Mouse (Mus musculus) left cerebral cortex, adult 18-20 months (tissue): ENCODE results near the gene Sumo3. TPM values are rescaled to one million over a fixed set of nuclear protein-coding genes. Genes with fewer than 3 reads are reported as not detected.

Experiments
- DNase-seq, 2 experiments: peaks; one replicate each; pipeline ENCODE4 v3.0.0; 2021 to 2022; ENCODE audit warnings: low spot score in 2 of 2, mixed read lengths in 1 of 2
- total RNA-seq, 2 experiments: library from RNA; stranded (reverse); gene quantifications; 2 replicates each; pipeline ENCODE4 v1.2.3; 2021

Gene Sumo3
- total RNA-seq, 2 experiments from 2014 or later, result 165 to 172 TPM

- no peak for DNase-seq
Observed at GRCm38 (mm10) chr10:77588036-77588435, 17.9 kb upstream of the Sumo3 start.

DNA sequence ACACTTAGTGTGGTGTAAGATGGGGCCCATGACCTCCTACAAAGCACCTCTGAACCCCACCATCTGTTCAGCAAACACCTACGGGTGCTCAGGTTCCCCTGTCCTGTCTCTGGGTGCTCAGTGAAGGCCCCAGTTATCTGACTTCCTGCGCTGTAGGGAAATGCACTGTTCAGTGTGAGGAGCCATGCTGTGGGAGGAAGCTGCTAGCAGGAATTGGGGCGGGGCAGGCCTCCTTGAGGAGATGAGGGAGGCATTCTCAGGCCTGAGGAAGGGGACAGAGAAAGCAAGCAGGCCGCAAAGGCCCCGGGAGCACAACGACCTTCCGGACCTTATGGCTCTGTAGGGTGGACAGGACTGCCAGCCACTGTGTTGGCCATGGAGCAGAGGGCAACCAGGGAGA lies 16.8 kb upstream of the Sumo3 start:
- DNase-seq, result no peak

- no peak for DNase-seq
Observed at GRCm38 (mm10) chr10:77589749-77590148, 16.1 kb upstream of the Sumo3 start.

DNA sequence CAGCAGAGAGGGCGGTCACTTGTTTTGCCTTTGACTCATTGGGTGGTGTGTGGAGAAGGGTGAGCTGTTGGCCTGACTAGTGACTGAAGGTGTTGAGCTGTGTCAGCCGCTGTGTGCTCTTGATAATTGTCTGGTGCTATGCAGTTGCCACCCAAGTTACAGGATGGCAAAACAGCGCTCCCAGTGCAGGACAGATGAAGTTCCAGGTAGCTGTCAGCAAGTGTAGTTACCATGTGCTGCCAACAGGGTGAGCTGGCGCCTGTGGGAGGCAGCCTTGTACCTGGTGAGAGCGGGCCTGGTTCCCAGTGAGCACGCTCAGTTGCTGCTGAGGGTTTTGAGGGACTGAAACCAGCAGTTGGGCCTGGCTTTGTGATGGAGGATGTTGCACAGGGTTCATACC lies 15.1 kb upstream of the Sumo3 start:
- peak in 1 of 2 experiments; percentile 51 for DNase-seq

- peak; percentile 58 to 79 for DNase-seq
Observed at GRCm38 (mm10) chr10:77591546-77591945, 14.4 kb upstream of the Sumo3 start.

- no peak for DNase-seq
Observed at GRCm38 (mm10) chr10:77596060-77596459, 9.8 kb upstream of the Sumo3 start.

- DNase-seq, result no peak
Observed at GRCm38 (mm10) chr10:77603021-77603420, 2.9 kb upstream of the Sumo3 start.

- no peak for DNase-seq
Observed at GRCm38 (mm10) chr10:77604111-77604510, 1.8 kb upstream of the Sumo3 start.

GRCm38 (mm10) chr10:77604958-77605357 lies 939 bp upstream of the Sumo3 start:
- DNase-seq, result no peak

- DNase-seq, result no peak
Observed at GRCm38 (mm10) chr10:77605368-77605767, 529 bp upstream of the Sumo3 start.

DNA sequence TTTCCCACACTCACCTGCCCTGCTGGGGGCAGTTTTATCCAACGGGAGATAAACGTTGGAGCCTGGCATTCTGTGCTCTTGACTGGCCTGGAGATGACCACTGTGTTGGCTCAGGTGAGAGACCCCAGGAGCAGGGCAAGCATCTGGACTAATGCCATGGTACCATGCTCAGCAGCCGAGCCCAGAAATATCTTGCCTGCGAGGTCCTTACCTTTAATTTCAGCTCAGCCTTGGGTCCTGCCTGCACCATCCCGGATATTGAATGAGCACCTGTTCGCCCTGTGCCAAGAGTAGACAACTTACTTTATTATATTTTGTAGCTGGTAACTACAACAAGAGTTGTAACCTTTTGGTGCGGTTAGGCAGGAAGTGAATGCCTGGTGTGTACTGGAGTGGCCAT lies 958 bp downstream of the Sumo3 start:
- no peak for DNase-seq

GRCm38 (mm10) chr10:77607441-77607840 lies 1.5 kb downstream of the Sumo3 start:
- no peak for DNase-seq

- DNase-seq, result no peak
Observed at GRCm38 (mm10) chr10:77608589-77608988, 2.7 kb downstream of the Sumo3 start.

- no peak for DNase-seq
Observed at GRCm38 (mm10) chr10:77610221-77610961, 4.5 kb downstream of the Sumo3 start.

DNA sequence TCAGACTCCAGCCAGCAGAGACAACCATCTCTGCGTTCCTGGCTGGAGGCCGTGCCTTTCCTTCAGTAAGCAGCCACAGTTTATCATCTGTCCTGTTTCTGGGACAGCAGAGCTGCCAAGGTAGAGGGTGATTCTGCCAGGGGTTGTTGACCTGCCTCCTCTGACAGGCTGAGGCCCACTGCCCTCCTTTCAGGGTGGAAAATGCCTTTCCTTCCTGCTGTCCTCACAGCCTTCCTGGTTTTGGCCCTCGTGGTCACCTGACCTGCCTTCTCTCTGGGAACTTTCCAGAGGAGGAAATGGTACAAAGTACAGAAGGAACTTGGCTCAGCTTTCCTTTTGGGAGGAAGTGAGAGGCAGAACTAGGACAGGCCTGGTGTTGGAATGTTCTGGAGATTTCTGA lies 7.5 kb downstream of the Sumo3 start:
- no peak for DNase-seq

- DNase-seq, result no peak
Observed at GRCm38 (mm10) chr10:77615647-77616046, 9.8 kb downstream of the Sumo3 start.

DNA sequence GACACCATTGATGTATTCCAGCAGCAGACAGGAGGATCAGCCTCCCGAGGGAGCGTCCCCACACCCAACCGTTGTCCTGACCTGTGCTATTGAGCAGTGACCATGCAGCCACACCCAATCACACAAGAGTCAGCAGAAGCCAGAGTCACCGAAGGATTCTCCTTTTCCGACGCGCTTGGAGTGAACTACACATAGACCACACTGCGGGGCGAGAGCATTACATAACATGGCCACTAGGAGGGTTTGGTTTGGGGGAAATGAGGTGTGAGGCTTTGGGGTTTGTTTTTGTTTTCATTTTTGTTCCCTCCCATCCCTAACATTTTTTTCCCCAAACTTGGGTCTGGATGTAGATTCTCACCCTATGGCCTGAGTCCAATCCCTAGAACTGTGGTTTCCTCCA lies 10.3 kb downstream of the Sumo3 start:
- no peak for DNase-seq

DNA sequence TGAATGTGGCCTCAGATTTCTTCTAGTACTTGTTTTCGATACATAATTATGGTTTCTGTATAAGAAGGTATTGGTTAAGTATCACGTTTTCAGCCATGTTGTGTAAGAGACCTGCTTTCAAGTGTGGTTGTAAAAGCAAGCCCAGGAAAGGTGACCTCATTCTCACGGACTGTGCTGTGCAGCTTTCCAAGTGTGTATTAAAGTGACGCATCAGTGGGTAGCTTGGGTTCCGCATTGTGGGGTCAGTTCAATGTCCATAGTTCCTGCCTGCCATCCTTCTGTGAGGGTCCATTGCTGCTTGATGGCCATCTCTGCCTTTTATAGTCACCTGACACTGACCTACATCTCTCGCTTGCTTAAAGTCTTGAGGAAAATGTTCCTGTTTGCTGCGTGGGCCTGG lies 11.0 kb downstream of the Sumo3 start:
- DNase-seq, result no peak

DNA sequence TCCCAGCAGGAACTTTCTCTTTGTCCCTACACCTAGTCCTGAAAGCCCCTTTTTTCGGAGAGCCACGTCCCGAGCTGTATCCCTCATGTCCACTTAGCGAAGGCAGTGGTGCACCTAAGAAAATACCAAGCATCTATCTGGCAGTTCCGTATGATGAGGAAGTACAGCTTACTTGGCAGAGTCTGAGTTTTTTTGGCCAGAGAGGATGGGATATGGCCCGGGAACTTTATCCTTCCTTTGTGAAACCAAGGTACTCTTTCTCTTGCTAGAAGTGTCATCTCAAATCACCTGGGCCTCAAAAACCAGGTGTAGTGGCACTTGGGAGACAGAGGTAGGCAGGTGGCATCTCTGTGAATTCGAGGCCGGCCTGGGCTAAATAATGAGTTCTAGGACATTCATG lies 15.6 kb downstream of the Sumo3 start:
- DNase-seq, result no peak

- DNase-seq, result peak; percentile 91 to 95
Observed at GRCm38 (mm10) chr10:77622055-77622988, 16.4 kb downstream of the Sumo3 start, which contains the start of gene Ube2g2. Gene Ube2g2, plus strand, starts transcription at chr10:77622275.

DNA sequence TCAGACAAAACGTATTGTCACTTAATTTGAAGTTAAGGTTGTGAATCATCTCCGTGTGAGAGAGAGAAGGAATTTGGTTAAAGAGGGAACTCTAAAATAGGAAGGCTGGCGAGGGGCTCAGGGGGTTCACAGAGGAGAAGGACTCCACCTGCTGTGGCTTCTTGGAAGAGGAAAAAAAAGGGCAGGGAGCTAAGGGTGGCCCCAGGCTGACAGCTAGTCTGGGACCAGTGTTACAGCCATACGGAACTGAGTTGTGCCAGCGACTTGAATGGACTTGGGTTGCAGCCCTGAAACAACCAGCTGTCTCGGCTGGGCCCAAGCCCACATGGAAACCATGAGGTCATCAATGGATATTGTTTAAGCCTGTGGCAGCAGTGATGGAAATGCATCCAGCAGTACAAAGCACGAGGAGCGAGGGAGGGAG lies 17.2 kb downstream of the Sumo3 start:
- DNase-seq, result no peak
